Mouse (Mus musculus) CD4-positive, CD25-positive, alpha-beta regulatory T cell, adult 2 months (primary cell): ENCODE data around the gene Micu1.
A peak's percentile ranks its signal among the peaks of the same experiment; 100 is the strongest.

ENCODE experiments used
- DNase-seq: peaks from one replicate; pipeline ENCODE4 v3.0.0-alpha.2; 2012; ENCODE audit warnings: low read depth, low spot score

The Micu1 gene

DNA sequence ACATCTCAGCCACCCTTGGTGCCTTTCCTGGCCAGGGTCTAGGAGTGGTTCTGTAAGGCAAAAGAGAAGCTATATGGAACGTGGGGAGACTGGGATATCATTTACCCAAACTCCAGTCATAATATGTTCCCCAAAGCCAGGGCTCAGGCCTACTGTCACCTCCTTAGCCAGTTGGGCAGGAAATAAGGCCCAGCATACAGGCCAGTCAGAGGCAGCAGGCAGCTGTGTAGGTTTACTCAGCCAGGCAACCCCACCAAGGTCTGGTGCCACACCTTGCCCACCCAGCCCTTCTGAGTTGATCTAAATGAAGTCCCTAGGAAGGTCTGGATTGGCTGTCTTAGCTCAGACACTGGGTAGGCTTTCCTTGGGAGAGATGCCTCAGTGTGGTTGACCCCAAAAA is 199.2 kb downstream of the Micu1 start:
- DNase-seq = no peak

DNA sequence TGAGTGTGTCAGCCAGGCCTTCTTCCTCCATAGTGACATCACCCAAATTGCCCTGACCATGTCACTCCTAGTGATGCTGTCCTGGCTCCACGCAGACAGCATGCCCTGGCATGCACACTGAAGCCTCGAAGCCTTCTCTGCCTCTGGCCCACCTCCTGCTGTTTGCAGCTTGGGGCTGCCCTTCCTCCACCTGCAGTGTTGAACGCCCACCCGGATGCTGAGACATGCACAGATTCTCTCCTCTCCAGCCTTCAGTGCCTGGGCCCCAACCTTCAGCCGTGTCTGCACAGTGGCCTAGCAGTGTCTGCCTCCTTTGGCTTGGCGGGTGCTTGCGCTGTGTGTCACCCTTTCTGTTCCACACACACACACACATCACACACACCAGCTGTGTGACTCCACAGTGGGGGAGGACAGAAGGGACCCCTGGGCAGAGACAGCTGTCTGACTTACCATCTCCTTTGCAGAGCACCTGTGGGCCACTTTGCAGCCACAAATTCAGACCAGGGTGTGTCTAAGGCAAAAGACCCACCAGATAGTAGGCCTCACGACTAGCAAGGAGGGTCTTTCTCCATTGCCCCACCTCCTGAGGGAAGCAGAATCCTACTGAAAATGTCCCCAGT is 199.8 kb downstream of the Micu1 start:
- DNase-seq = peak; percentile 55

DNA sequence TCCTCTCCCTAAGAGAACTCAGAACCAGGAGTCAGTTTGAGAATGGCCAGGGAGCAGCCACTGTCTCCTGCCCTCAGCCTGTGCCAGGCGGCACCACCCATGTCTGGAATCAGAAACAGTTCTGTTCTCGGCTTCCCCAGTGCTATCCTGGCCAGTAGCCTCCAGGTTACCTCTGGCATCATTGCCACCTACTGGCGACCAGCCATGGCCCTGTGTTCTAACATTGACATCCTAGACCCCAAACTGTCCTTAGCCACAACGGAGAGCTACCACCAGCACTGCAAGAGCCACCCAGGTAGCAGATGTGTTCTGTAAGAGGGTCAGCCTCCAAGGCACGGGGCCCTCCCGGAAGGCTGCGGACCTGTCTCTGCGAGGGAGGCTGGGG is 200.3 kb downstream of the Micu1 start:
- no peak for DNase-seq

DNA sequence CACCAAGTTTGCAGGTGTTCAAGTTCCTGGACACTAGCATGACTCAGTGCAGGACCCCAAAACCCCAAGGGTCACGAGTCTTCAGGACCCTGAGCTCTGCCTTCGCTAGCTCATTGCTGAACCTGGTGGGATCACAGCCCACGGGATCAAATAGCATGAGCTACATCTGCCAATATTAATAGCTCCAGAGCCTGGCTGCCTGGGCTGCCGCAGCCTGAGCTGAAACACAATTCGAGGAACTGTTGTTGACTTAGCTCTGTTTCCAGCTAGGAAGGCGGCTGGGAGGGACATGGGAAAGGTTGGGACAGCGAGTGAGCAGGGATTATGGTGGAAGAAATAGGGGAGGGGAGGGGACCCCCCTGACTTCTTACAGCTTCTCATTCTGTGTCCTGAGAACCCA is 200.9 kb downstream of the Micu1 start:
- DNase-seq = no peak

DNA sequence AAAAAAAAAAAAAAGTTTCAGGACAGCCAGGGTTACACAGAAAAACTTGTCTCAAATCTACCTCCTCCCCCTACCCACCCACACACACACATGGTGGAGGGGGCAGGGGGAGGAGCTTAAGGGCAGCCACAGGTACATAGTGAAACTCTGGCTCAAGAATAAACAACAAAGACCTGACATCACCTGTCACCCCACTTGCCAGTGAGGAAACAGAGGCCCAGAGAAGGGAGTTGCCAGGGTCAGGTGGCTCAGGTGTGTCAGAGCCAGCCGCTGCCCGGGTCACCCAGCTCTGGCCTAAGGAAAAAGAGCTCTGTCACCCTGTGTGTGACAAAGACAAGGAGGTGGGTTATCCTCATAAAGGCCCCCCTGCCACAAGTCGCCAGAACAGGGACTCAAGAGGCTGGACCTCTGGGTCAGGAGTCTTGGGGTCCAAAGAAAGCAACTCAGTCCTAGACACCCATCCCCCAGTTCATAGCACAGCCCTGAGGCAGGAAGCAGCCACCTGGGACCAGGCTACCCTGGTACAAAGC is 204.9 kb downstream of the Micu1 start:
- peak; percentile 80 for DNase-seq

DNA sequence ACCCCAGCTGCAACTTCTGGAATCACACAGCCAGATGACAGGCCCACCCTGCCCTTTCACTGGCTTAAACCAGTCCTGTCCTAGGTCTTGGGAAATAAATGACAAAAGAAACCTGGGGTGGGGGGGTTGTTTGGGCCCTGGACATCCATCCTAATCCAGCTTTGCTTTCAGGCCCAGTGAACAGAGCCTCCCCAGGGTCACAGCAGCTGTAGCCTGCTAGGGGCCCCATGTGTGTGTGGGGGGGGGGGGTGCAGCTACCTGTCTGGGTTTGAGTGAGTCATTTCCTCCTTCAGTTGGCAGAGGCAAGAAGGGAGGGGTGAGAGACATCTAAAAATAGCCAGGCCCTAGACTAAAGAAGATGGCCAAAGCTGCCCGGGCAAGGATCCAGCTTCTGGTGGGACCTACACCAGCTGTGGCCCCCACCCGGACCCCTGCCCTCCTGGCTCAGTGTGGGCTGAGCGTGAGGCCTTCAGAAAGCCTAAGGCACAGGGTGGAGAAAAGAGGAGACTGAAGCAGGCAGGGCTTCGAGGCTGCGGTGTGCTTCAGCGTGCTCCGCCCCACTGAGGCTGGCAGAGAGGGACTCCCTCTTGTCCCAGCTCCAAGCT is 205.5 kb downstream of the Micu1 start:
- DNase-seq = peak; percentile 82

DNA sequence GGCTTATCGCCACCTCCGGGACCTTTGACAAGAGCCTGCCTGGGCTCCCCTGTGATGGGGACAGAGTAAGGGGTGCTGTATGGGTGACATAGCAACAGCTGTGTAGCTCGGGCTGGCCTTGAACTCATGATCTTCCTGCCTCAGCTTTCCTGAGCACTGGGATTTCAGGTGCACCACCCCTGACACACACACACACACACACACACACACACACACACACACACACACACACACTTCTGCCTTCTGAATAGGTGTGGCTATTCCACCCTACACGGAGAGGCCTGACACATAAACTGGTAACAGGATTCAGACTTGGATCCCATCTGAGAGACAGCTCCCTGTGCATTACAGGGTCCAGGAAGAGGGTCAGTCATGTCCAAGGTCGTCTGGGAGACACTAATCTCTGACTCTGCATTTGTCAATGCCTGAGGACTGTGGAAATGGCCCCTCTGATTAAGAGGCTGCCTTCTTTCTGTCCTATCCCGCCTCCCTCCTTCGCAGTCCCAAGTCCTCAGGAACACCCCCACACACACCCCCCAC is 206.6 kb downstream of the Micu1 start:
- no peak for DNase-seq

DNA sequence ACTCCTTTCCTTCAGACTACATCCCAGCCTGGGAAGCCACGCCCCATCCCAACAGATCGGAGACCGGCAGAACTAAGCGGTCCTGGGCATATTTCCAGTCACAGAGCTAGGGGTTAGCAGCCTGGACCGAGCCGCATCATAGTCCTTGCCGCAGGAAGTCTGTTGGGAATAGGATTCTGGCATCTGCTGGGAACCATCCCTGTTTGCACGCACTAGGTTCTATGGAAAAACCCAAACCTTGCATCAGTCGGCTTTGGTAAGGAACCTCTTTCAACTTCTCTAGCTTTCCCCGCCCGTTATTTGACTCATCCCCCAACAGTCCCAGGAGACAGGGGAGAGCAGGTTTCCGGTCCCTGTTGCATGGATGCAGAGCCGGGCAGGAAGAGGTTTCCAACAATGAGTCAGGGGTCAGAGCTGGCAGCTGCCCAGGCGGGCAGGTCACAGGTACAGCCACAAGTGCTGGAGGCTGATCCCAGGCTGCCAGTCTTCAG is 207.1 kb downstream of the Micu1 start:
- no peak for DNase-seq

DNA sequence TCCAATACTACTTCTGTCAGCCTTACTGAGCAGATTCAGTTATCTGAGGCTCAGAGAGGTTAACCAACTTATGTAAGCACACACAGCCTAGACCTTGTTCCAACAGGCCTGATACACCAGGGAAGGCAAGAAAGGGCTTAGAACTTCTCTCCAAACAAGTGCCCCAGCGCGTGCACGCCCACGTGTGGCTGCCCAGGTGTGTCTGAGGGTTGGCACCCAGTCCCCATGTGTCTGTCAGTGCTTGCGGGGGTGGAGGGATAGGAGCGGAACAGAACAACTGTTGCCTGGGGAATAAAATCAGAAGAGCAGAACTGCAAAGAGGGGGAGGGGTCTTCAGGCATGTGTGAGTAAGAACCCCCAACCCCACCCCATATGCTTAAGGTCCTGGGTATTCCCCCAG is 208.8 kb downstream of the Micu1 start:
- peak; percentile 85 for DNase-seq

DNA sequence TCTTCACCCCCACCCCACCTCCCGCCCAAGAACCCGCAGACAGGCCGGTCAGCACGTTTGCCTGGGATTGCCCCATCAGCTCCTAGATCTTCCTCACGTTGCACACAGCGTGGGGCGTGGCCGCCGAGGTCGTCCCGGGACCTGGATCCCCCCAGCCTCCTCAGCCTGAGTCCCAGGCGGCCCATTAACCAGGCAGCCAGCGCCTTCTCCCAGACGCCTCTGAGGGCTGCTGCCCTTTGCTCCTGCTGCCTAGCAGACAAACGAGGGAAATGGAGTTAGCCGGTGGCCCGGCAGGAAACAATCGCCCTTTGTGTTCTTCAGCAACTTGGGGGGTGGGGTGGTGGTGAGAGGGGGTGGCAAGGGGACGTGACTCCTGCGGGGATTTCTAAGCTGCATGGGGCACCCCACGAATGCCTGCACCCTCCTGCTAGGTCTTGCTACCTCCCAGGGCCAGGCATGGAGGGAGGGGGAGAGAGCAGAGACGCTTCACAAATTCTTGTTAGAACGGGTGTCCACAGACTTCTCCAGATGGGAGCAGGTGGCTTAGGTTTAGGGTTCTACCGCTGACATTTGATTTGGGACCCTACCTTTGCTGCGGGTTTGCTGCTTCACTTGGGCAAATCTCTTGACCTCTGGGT is 209.4 kb downstream of the Micu1 start:
- DNase-seq = peak; percentile 53
